Mouse (Mus musculus) MEL (cell line): ENCODE data around the gene Pitpnm3. TPM values are rescaled to one million over a fixed set of nuclear protein-coding genes. Genes with fewer than 3 reads are reported as not detected.

Experiments used
- DNase-seq: peaks from one replicate; pipeline ENCODE4 v3.0.0; 2011; ENCODE audit warnings: low read depth, low spot score
- H3K27ac ChIP-seq: 2 replicates; pipeline ENCODE4 v1.5.1; 2012; ENCODE audit warnings: low read depth, mild to moderate bottlenecking, control low read depth, low read length, moderate library complexity; ENCODE audit not compliant: control insufficient read depth
- H3K27me3 ChIP-seq, 2 experiments: fragments of 150-350 bp in 1 of 2; sonication (generic) in 1 of 2; 2 replicates each; pipeline ENCODE4 v1.6.1; 2012; ENCODE audit warnings: low read length in 2 of 2, mild to moderate bottlenecking in 2 of 2, improper control_type of control experiment in 1 of 2, moderate library complexity in 1 of 2; ENCODE audit not compliant: insufficient read depth in 2 of 2, control insufficient read depth in 1 of 2
- H3K36me3 ChIP-seq, 2 experiments: 2 replicates each; pipeline ENCODE4 v1.6.1; 2012 to 2014; ENCODE audit warnings: low read length in 2 of 2, improper control_type of control experiment in 1 of 2, inconsistent platforms in 1 of 2, mild to moderate bottlenecking in 1 of 2; ENCODE audit not compliant: insufficient read depth in 2 of 2, control insufficient read depth in 1 of 2
- H3K4me1 ChIP-seq, 2 experiments: fragments of 150-350 bp in 1 of 2; sonication (generic) in 1 of 2; 2 replicates each; pipeline ENCODE4 v1.6.1; 2012; ENCODE audit warnings: low read length in 2 of 2, improper control_type of control experiment in 1 of 2, mild to moderate bottlenecking in 1 of 2; ENCODE audit not compliant: insufficient read depth in 2 of 2, control insufficient read depth in 1 of 2
- H3K4me3 ChIP-seq, 2 experiments: fragments of 150-350 bp in 1 of 2; sonication (generic) in 1 of 2; 2 replicates each; pipeline ENCODE4 v1.5.1; 2012; ENCODE audit warnings: low read depth in 2 of 2, low read length in 2 of 2, mild to moderate bottlenecking in 2 of 2, moderate library complexity in 2 of 2, control low read depth in 1 of 2, improper control_type of control experiment in 1 of 2; ENCODE audit not compliant: control insufficient read depth in 1 of 2, insufficient read depth in 1 of 2
- H3K79me2 ChIP-seq: 2 replicates; pipeline ENCODE4 v1.6.1; 2012; ENCODE audit warnings: mild to moderate bottlenecking, low read length, moderate library complexity; ENCODE audit not compliant: control insufficient read depth, poor library complexity, insufficient read depth
- H3K9ac ChIP-seq: 2 replicates; pipeline ENCODE4 v1.6.1; 2012; ENCODE audit warnings: low read depth, mild to moderate bottlenecking, control low read depth, low read length, moderate library complexity; ENCODE audit not compliant: control insufficient read depth, poor library complexity, severe bottlenecking
- H3K9me3 ChIP-seq: fragments of 150-350 bp; sonication (generic); replicated peaks from 2 replicates; pipeline ENCODE4 v1.6.1; 2012; ENCODE audit warnings: mild to moderate bottlenecking, low read length, improper control_type of control experiment, moderate library complexity; ENCODE audit not compliant: insufficient read depth
- CHD1 ChIP-seq: IDR thresholded peaks from 2 replicates; pipeline ENCODE4 v1.6.1; 2012; ENCODE audit warnings: low read depth, mild to moderate bottlenecking, inconsistent platforms, low read length, improper control_type of control experiment
- CHD2 ChIP-seq: IDR thresholded peaks from 2 replicates; pipeline ENCODE4 v1.6.1; 2011; ENCODE audit warnings: low read length, improper control_type of control experiment
- CTCF ChIP-seq, 3 experiments: IDR thresholded peaks in 2 of 3; conservative IDR thresholded peaks in 1 of 3; 2 replicates each; pipeline ENCODE4 v1.5.1; 2011 to 2012; ENCODE audit warnings: low read length in 3 of 3, low read depth in 2 of 3, mild to moderate bottlenecking in 2 of 3, improper control_type of control experiment in 1 of 3, inconsistent platforms in 1 of 3, mixed read lengths in 1 of 3, moderate library complexity in 1 of 3; ENCODE audit not compliant: control insufficient read depth in 1 of 3, insufficient read depth in 1 of 3, poor library complexity in 1 of 3, severe bottlenecking in 1 of 3
- E2F4 ChIP-seq: IDR thresholded peaks from 2 replicates; pipeline ENCODE4 v1.6.1; 2011; ENCODE audit warnings: low read depth, low read length, improper control_type of control experiment, borderline replicate concordance
- ELF1 ChIP-seq: IDR thresholded peaks from 2 replicates; pipeline ENCODE4 v1.6.1; 2014; ENCODE audit warnings: low read depth, mild to moderate bottlenecking, inconsistent platforms, low read length, improper control_type of control experiment, moderate library complexity
- ETS1 ChIP-seq: IDR thresholded peaks from 2 replicates; pipeline ENCODE4 v1.6.1; 2012; ENCODE audit warnings: low read depth, mild to moderate bottlenecking, inconsistent platforms, low read length, improper control_type of control experiment, moderate library complexity
- GABPA ChIP-seq: IDR thresholded peaks from 2 replicates; pipeline ENCODE4 v1.6.1; 2012; ENCODE audit warnings: low read depth, mild to moderate bottlenecking, inconsistent platforms, low read length, improper control_type of control experiment, moderate library complexity
- HCFC1 ChIP-seq: IDR thresholded peaks from 2 replicates; pipeline ENCODE4 v1.6.1; 2012; ENCODE audit warnings: low read depth, mild to moderate bottlenecking, inconsistent platforms, low read length, improper control_type of control experiment, moderate library complexity
- KAT2A ChIP-seq: conservative IDR thresholded peaks from 2 replicates; pipeline ENCODE4 v1.6.1; 2012; ENCODE audit warnings: low read depth, low read length, improper control_type of control experiment, inconsistent platforms
- MXI1 ChIP-seq: IDR thresholded peaks from 2 replicates; pipeline ENCODE4 v1.6.1; 2011; ENCODE audit warnings: mild to moderate bottlenecking, low read depth, low read length, improper control_type of control experiment
- POLR2AphosphoS5 ChIP-seq: IDR thresholded peaks from 2 replicates; pipeline ENCODE4 v1.6.1; 2012; ENCODE audit warnings: low read depth, borderline replicate concordance, mild to moderate bottlenecking, inconsistent platforms, low read length, moderate library complexity, mixed read lengths
- RAD21 ChIP-seq: IDR thresholded peaks from 2 replicates; pipeline ENCODE4 v1.6.1; 2011; ENCODE audit warnings: mild to moderate bottlenecking, low read depth, low read length, improper control_type of control experiment
- RCOR1 ChIP-seq: IDR thresholded peaks from 2 replicates; pipeline ENCODE4 v1.6.1; 2012; ENCODE audit warnings: low read depth, mild to moderate bottlenecking, inconsistent platforms, low read length, improper control_type of control experiment
- SIN3A ChIP-seq: IDR thresholded peaks from 2 replicates; pipeline ENCODE4 v1.6.1; 2012; ENCODE audit warnings: low read length, improper control_type of control experiment, inconsistent platforms
- SMC3 ChIP-seq: IDR thresholded peaks from 2 replicates; pipeline ENCODE4 v1.6.1; 2011; ENCODE audit warnings: low read depth, low read length, improper control_type of control experiment
- UBTF ChIP-seq: IDR thresholded peaks from 2 replicates; pipeline ENCODE4 v1.6.1; 2012; ENCODE audit warnings: low read depth, mild to moderate bottlenecking, inconsistent platforms, low read length, improper control_type of control experiment, moderate library complexity, borderline replicate concordance; ENCODE audit not compliant: insufficient read depth
- USF1 ChIP-seq: IDR thresholded peaks from 2 replicates; pipeline ENCODE4 v1.6.1; 2014; ENCODE audit warnings: low read depth, mild to moderate bottlenecking, inconsistent platforms, low read length, improper control_type of control experiment, moderate library complexity
- ZC3H11A ChIP-seq: IDR thresholded peaks from 2 replicates; pipeline ENCODE4 v1.6.1; 2012; ENCODE audit warnings: low read depth, mild to moderate bottlenecking, inconsistent platforms, low read length, improper control_type of control experiment
- ZNF384 ChIP-seq: IDR thresholded peaks from 2 replicates; pipeline ENCODE4 v1.6.1; 2012; ENCODE audit warnings: low read depth, mild to moderate bottlenecking, inconsistent platforms, low read length, improper control_type of control experiment
- polyA plus RNA-seq, 2 experiments: library from polyadenylated mRNA; stranded (reverse) in 1 of 2; unstranded in 1 of 2; fragments of >175 nt in 1 of 2; fragments of >200 nt in 1 of 2; gene quantifications; 2 replicates each; pipeline versions ENCODE4 v1.2.1 to v1.2.4; 2012; ENCODE audit warnings: low replicate concordance in 2 of 2, low read depth in 1 of 2; ENCODE audit not compliant: insufficient read length in 2 of 2, insufficient read depth in 1 of 2, missing spikeins in 1 of 2
- total RNA-seq: library from RNA; depleted of rRNA; stranded (reverse); fragments of 300-350 nt; gene quantifications from 2 replicates; pipeline ENCODE4 v1.2.3, GENCODE M21; 2012

Pitpnm3 gene
- total and polyA plus RNA-seq, 3 experiments = 0.24 TPM; not detected in 2

DNA sequence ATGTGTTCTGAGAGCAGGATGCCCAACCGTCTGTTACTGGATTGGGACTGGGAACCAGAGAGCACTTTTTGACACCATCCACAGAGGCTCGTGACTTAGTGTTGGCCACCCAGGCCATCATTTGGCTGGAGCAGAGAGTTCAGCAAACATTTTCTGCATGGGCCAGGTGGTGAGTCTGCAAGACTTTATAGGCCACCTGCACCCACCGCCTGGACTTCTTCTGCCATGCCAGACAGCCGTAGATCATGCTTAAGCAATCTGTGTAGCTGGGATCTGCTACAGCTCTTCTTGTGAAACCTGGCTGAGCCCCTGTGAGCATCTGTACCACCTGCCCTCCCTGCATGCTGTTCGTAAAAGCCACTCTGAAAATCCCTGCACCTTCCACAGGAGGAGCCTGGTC is 68.3 kb downstream of the Pitpnm3 start:
- Histone ChIP-seq H3K9ac (no peak overlapping the region), H3K4me1 (no peaks in the 10 kb centered on the region), H3K4me3 (no peak overlapping the region), H3K9me3 (no peaks in the 10 kb centered on the region), H3K79me2 (no peaks in the 10 kb centered on the region), H3K27ac (no peak overlapping the region), H3K27me3 (0 out of 4 replicates have a peak, but pooled peaks cover 0 to 1% of the 10 kb centered on the region in 2 experiments), H3K36me3 (no peaks in the 10 kb centered on the region)
- DNase-seq = no peak
- TF ChIP-seq ZNF384 = no peak
- TF ChIP-seq ZC3H11A = no peak
- no peak for TF ChIP-seq RCOR1
- no peak for TF ChIP-seq ELF1

DNA sequence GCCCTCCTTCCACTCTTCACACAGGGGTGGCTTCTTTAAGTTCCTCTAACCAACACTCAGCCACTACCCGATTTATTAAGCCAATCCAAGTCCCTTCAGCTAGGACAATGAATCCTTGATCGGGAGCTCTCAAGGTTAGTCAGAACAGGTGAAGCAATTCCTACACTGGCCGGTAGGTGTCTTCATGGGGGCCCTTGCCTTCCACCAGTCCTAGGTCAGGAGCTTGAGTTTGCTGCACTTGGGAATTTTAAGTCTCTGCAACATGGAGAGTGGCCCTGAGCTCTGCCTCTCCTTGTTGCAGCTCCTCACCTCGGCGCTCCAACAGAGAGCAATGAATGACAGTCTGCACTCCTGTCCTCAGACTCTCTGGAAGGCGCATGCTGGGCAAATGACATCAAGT is 69.2 kb downstream of the Pitpnm3 start:
- Histone ChIP-seq H3K27ac (no peak overlapping the region), H3K4me3 (no peak overlapping the region), H3K36me3 (no peaks in the 10 kb centered on the region), H3K4me1 (no peaks in the 10 kb centered on the region), H3K9me3 (no peaks in the 10 kb centered on the region), H3K27me3 (0 out of 4 replicates have a peak, but pooled peaks cover 0 to 1% of the 10 kb centered on the region in 2 experiments), H3K79me2 (no peaks in the 10 kb centered on the region), H3K9ac (no peak overlapping the region)
- DNase-seq = peak; percentile 25
- TF ChIP-seq ETS1 (no peak), GABPA (no peak), CHD2 (no peak), ZNF384 (no peak), KAT2A (no peak), CTCF (IDR thresholded peaks at IDR 0.05 in 2 of 3, conservative IDR thresholded peaks at IDR 0.05 in 1 of 3; ENCODE audit: control insufficient read depth in 1 of 3, insufficient read depth in 1 of 3, low read depth in 2 of 3, low read length in 3 of 3, poor library complexity in 1 of 3, severe bottlenecking in 1 of 3) (peak in 2 of 3 experiments; percentile 45 to 47; a peak in 5 of 6 replicates), USF1 (no peak), HCFC1 (no peak), SMC3 (peak; percentile 13; the same call in 1 of the 2 replicates), UBTF (no peak), SIN3A (no peak), RAD21 (no peak; the same call in 1 of the 2 replicates), ZC3H11A (no peak), MXI1 (no peak), CHD1 (no peak), E2F4 (no peak), ELF1 (no peak), POLR2AphosphoS5 (no peak)
